Mouse (Mus musculus) spleen, postnatal 10 days (tissue): Measurements from ENCODE around the gene Rps27.
A peak's percentile ranks its signal among the peaks of the same experiment; 100 is the strongest.

Experiments
- DNase-seq, 2 experiments: peaks; one replicate each; pipeline ENCODE4 v3.0.0; 2021 to 2022; ENCODE audit warnings: low spot score in 2 of 2

The Rps27 gene

GRCm38 (mm10) chr3:90231507-90232333, 18.3 kb upstream of the Rps27 start, which contains the start of gene Jtb:
Gene Jtb, plus strand, starts transcription at chr3:90231597.
- DNase-seq: peak; percentile 70 to 90

GRCm38 (mm10) chr3:90231075-90231474, 17.6 kb upstream of the Rps27 start:
- DNase-seq: peak in 1 of 2 experiments; percentile 29

GRCm38 (mm10) chr3:90224331-90224730, 10.9 kb upstream of the Rps27 start:
- no peak for DNase-seq

GRCm38 (mm10) chr3:90222941-90223340, 9.5 kb upstream of the Rps27 start:
- DNase-seq: no peak

- no peak for DNase-seq
These were observed 9.0 kb upstream of the Rps27 start for GRCm38 (mm10) chr3:90222455-90222854.

DNA sequence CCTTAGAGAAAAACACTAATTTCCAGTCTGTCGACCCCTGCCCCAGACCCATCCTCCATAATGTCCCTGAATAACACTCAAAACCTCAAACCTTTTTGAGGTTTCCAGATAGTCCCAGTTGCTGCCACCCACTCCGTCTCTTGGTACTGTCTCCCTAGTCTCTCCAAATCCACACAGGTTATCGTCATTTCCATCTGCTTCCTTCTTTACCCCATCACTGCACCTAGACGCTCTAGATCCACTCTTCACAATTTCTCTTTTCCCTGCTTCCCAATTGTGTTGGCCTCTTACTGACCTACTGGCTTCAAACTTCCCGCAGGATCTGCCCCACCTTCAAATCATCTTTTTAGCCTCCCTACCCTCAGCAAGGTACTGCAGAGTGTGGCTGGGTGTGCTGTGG, 7.7 kb upstream of the Rps27 start:
- no peak for DNase-seq

DNA sequence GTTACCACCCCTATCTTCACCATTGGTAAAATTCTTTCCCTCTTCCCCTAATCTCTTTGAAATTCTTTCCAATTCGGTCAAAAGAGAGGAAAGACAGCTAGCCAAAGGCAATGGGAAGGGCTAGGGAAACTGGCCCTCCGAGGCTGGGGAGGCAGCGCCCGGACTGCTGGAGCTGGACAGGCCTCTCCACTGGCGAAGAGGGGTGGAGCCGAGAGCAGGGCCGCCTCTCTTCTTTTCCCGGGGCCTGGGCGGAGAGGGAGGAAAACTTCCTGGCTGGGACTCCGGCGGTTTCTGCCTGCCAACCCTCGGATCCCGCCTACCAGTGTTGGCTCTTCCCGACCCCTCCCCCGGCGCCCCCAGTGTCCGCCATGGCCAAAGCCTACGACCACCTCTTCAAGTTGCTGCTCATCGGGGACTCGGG, 7.1 kb upstream of the Rps27 start:
- peak; percentile 37 to 51 for DNase-seq

DNA sequence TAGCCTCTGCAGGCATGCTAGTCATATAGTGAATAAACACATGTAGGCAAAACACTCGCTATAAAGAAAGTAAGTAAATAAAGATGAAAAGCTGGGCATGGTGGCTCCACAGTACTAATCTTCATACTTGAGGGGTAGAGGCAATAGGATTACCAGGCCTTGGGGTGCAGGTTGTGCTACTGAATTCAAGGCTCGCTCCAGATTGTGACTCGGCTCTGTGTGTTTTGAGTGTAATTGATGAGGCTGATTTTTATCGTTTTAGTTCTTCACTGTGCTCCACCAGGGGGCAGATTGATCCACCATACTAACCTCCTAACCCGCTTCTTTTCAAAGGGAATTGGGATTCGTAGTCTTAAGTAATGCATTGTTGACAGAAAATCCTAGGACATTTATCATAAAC, 6.6 kb upstream of the Rps27 start:
- peak in 1 of 2 experiments; percentile 64 for DNase-seq

- no peak for DNase-seq
These were observed 2.5 kb upstream of the Rps27 start for GRCm38 (mm10) chr3:90215825-90216380.

DNA sequence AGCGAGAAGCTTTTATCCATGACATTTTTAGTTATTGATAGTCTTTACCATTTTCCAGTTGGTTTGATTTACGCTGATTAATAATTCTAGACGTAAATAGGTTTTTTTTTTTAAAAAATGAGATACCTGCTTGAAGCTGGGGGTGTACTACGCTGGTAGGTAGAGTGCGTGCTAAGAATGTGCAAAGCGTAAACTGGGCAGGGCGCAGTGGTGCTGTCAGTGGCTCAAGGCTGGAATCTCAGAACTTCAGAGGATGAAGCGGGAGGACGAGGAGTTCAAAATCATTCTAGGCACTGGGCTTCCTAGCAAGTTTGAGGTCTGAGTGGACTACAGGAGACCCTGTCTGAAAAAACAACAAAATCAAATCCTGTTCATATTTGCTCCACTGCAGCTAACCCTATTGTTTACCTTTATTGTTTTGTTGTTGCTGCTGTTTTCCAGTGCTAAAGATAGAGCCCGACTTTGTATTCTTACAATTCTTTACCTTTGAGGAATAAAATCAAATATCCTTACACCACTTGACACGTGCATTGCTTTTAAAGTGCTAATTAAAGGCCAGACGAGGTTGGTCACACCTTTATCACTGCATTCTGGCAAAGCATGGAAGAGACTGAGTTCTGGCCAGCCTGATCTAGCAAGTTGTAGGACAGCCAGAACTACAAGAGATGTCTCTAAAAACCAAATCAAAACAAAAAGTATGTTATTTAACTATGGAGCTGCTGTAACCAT, 669 bp upstream of the Rps27 start:
- no peak for DNase-seq

GRCm38 (mm10) chr3:90212723-90213122, 728 bp downstream of the Rps27 start:
- DNase-seq: no peak

- no peak for DNase-seq
These were observed 1.7 kb downstream of the Rps27 start for GRCm38 (mm10) chr3:90211475-90212398.

GRCm38 (mm10) chr3:90209908-90210566, 3.4 kb downstream of the Rps27 start:
- DNase-seq: no peak

- no peak for DNase-seq
These were observed 4.8 kb downstream of the Rps27 start for GRCm38 (mm10) chr3:90208662-90209061.

DNA sequence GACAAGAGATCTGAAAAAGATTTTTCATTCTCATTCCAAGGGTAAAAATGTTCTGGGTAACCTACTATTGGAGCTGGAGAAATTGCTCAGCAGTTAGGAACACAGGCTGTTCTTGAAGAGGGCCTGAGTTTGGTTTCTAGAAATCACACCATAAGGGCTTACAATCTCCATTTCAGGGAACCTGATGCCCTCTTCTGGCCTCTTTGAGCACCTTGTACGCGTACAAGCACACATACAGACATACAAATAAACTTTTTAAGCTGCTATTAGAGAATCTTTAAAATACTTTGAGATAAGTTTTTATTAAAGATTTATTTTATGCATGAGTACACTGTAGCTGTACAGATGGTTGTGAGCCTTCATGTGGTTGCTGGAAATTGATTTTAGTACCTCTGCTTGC, 8.9 kb downstream of the Rps27 start:
- no peak for DNase-seq

GRCm38 (mm10) chr3:90203619-90204018, 9.8 kb downstream of the Rps27 start:
- DNase-seq: no peak

DNA sequence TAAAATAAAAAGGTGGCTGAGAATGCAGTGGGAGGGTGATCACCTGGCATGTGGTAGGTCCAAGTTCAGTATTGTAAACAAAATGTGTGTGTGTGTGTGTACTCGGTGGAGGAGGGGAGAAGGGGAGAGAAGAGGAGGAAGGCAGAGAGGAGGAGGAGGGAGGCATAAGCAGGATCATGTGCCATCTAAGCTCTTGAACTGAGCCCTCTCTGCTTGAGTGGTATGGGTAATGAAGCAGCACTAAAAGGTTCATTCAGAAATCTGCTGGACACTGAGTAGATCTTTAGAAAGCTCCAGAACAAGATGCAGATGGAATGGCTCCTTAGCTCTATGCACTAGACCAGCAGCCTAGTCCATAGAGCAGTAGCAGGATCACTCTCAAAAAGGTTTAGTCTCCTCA, 10.6 kb downstream of the Rps27 start:
- DNase-seq: no peak

GRCm38 (mm10) chr3:90197548-90197947, 15.9 kb downstream of the Rps27 start:
- no peak for DNase-seq

DNA sequence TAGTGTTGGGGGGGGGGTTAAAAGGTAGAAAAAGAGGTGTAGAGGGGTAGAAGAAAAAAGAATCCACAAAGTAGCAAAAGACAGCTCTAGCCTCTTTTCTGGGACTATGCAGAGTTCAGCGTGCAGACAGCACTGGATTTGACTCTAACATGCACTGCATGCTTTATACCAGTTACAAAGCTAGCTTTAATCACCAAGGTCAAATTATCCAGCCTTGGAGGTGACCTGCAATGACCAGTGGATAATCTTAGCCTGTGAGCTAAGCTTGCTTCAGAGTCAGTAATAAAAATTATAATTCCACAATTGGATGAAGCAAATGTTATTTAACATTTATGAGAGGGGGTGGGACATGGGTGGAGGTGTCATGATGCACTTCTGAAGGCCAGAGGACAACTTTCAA, 17.8 kb downstream of the Rps27 start:
- no peak for DNase-seq

DNA sequence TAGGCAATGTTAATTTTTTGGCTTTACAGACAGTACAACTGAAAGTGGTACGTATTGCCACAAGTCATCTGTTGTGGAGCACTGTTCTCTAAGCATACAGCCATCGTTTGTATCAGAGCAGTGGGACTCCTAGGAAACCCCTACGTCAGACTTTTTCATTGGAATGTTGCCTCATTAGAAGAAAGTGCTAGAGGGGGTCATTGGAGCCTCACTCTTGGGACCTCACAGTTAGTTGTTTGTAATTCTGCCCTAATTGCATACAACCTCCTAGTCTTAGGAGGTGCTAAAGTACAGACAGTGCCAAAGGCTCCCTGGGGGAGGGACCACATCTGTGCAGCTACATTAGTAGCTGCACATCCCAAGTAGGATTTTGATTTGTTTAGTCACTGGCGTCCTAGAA, 18.7 kb downstream of the Rps27 start:
- no peak for DNase-seq

GRCm38 (mm10) chr3:90190859-90191510, 22.5 kb downstream of the Rps27 start:
- no peak for DNase-seq
